ENCODE assay signal across 9 mouse cellular contexts in genomic region chr9:95697808-95698207, GRCm38 (mm10). TPM values are rescaled to one million over a fixed set of nuclear protein-coding genes. Genes with fewer than 3 reads are reported as not detected.
A peak's percentile ranks its signal among the peaks of the same experiment; 100 is the strongest.
DNase-seq lines count a peak whose midpoint lies in the region; TF ChIP-seq lines count a peak whose summit lies in the region.
"Had no signal": no experiment of that assay in that cellular context is flagged by ENCODE, and none has a peak within 500 bp of the region (broad histone marks: within the 10 kb centered on the region; RNA-seq: fewer than 3 reads in every experiment).

No protein-coding gene starts in this region.

- peak; percentile 18 to 39 for DNase-seq in cerebellum, adult 2 months
- no peak for DNase-seq in cerebellum, adult 11-12 months
- DNase-seq in left cerebral cortex, postnatal 14 days (ENCODE audit: low spot score in 2 of 2): peak; percentile 45 to 56
- DNase-seq in left cerebral cortex, adult 11 months (ENCODE audit: low spot score): no peak
- peak; percentile 46 for DNase-seq in MEL-GATA-1-ER (ENCODE audit: extremely low read depth, low read depth)
- peak; percentile 47 for DNase-seq in lung, postnatal 10 days
- DNase-seq in T-cell, adult 2 months (ENCODE audit: low spot score): no peak

- H3K4me1 ChIP-seq in cerebellum, adult 2 months (ENCODE audit: control insufficient read depth, insufficient read depth, low read length): no peaks in the 10 kb centered on the region
- H3K4me1 ChIP-seq in cortical plate, adult 2 months (ENCODE audit: control insufficient read depth, insufficient read depth, low read length): no peaks in the 10 kb centered on the region
- H3K4me1 ChIP-seq: stomach, embryonic 15.5 days had no signal

- TF ChIP-seq CTCF in cerebellum, adult 2 months (IDR thresholded peaks at IDR 0.05; ENCODE audit: borderline replicate concordance, insufficient read depth, low read depth, low read length): peak; percentile 54; the same call in 1 of the 2 replicates
- TF ChIP-seq CTCF in cortical plate, adult 2 months (IDR thresholded peaks at IDR 0.05; ENCODE audit: extremely low read depth, insufficient read depth, low read length): peak; percentile 39; the same call in 1 of the 2 replicates

- H3K27ac ChIP-seq in cerebellum, adult 2 months (ENCODE audit: insufficient read depth, low read length): no peak overlapping the region
- no peak overlapping the region for H3K27ac ChIP-seq in cortical plate, adult 2 months (ENCODE audit: insufficient read depth, low read length)
- H3K27ac ChIP-seq: stomach, embryonic 15.5 days had no signal

- no peak for TF ChIP-seq POLR2A in cerebellum, adult 2 months (IDR thresholded peaks at IDR 0.05; ENCODE audit: borderline replicate concordance, insufficient read depth, low read length)
- TF ChIP-seq POLR2A in cortical plate, adult 2 months (IDR thresholded peaks at IDR 0.05; ENCODE audit: extremely low read depth, insufficient read depth, low read length): no peak

- intact Hi-C loops in left cerebral cortex, postnatal 14 days (cut with DNase I): no loop called here

- H3K27me3 ChIP-seq in cerebellum, adult 2 months (ENCODE audit: control insufficient read depth, insufficient read depth, low read length): no peaks in the 10 kb centered on the region
- H3K27me3 ChIP-seq: stomach, embryonic 15.5 days had no signal

- WGBS in cerebellum, adult 2 months: 60% methylated on average over 2 of the region's 2 CpGs

- H3K4me3 ChIP-seq in cerebellum, adult 2 months (replicated peaks; ENCODE audit: insufficient read depth, low read depth, low read length): no peak overlapping the region
- no peak overlapping the region for H3K4me3 ChIP-seq in cortical plate, adult 2 months (ENCODE audit: insufficient read depth, low read length)
- H3K4me3 ChIP-seq: stomach, embryonic 15.5 days had no signal

RNA-seq across cellular contexts. Expression of gene Trpc1, which starts 52.4 kb away (rescaled TPM):
- 21.3 and 23.1 TPM in 2 replicates for polyA plus RNA-seq in cerebellum, adult 2 months (2012; rRNA removed)
- 10 to 100 TPM; 48.2 to 48.3 TPM for total RNA-seq in left cerebral cortex, postnatal 14 days (2021)
- 26.2 and 26.3 TPM in 2 replicates for polyA plus RNA-seq in cortical plate, adult 2 months (2012; rRNA removed)

Comparison
In these comparisons a context has a peak if more than half of its experiments do, and no peak if none do; other contexts are left out.
1. DNase-seq: peak in cerebellum, adult 2 months (2 of 2), left cerebral cortex, postnatal 14 days (2 of 2), MEL-GATA-1-ER (single experiment) and lung, postnatal 10 days (single experiment); none in cerebellum, adult 11-12 months (single experiment), left cerebral cortex, adult 11 months (single experiment) and T-cell, adult 2 months (single experiment).